Mouse (Mus musculus): ENCODE results near the gene Dusp3. TPM values are rescaled to one million over a fixed set of nuclear protein-coding genes. Genes with fewer than 3 reads are reported as not detected.

Gene Dusp3
- polyA plus RNA-seq (2015; fragmentation: Nextera tagmentation; extraction: Ambion mirVana): 78.2 and 80.0 TPM in 2 replicates

DNA sequence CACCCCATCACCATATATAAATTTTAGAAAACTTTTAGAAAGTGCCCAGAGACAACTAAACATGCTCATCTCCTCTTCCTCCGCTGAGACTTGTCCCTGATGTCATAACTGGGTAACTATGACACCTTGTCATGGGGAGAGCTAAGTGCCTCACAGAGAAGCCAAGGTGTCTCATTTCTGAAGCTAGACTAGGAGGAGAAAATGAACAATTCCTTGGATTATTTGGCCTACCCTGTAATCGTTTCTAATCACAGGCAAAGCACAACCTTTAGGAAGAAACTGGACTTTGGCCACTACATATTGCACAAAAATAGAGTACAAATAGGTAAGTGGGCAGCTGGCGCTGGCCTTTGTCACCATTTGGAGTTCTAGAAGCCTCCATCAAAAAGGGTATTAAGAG is at the start of gene Dusp3:
TSS of gene Dusp3 (minus strand) at position 101 of the 400 bp plus-strand sequence.
- H3K4me2 ChIP-seq (replicated peaks; ENCODE audit: low read depth, low read length): no peak within 1 kb of the TSS; the same call in 1 of the 2 replicates
- no peaks in the 10 kb centered on the region for H3K4me1 ChIP-seq (ENCODE audit: insufficient read depth, low read depth, low read length)
- 0 out of 2 replicates have a peak, but pooled peaks cover 4% of the 10 kb centered on the region for H3K27me3 ChIP-seq (replicated peaks; ENCODE audit: insufficient read depth, low read length)
- no peaks in the 10 kb centered on the region for H3K9me3 ChIP-seq (ENCODE audit: low read length)
- ATAC-seq (no peak), DNase-seq (ENCODE audit: low spot score) (no peak)
- 84% methylated on average over 3 of the region's 3 CpGs for WGBS
- H3K27ac ChIP-seq (ENCODE audit: low read length): no peak within 1 kb of the TSS
- no peak for TF ChIP-seq CTCF (IDR thresholded peaks at IDR 0.05)
- no peak for TF ChIP-seq EP300 (IDR thresholded peaks at IDR 0.05)
- H3K4me3 ChIP-seq (ENCODE audit: low read depth, low read length): no peak within 1 kb of the TSS
- H3K36me3 ChIP-seq (ENCODE audit: insufficient read depth, low read length): no peaks in the 10 kb centered on the region
- H3K9ac ChIP-seq (replicated peaks; ENCODE audit: low read depth): no peak within 1 kb of the TSS

DNA sequence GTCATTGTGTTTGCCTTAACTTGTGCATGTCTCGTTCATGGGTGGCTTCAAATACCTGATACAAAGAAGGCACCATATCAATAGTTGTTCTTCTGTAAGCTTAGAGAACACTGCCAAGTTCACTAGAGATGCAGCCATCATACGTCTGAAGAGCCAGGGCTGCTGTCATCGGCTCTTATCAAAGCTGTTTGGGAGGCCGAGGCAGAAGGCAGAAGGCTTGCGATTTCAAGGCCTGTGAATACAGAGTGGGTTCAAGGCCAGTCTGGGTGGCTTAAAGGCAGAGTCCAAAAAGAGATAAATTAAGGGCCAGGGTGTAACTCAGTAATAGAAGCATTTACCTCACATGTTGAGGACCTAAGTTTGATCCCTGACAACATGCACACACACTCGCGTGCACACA is 49.5 kb upstream of the Dusp3 start:
- H3K4me2 ChIP-seq (replicated peaks; ENCODE audit: low read depth, low read length): no peak overlapping the region
- no peak overlapping the region for H3K4me3 ChIP-seq (ENCODE audit: low read depth, low read length)
- ATAC-seq (no peak), DNase-seq (ENCODE audit: low spot score) (no peak)
- no peak overlapping the region for H3K27ac ChIP-seq (ENCODE audit: low read length)
- H3K27me3 ChIP-seq (replicated peaks; ENCODE audit: insufficient read depth, low read length): no peaks in the 10 kb centered on the region
- no peaks in the 10 kb centered on the region for H3K9me3 ChIP-seq (ENCODE audit: low read length)
- no peaks in the 10 kb centered on the region for H3K36me3 ChIP-seq (ENCODE audit: insufficient read depth, low read length)
- no peak overlapping the region for H3K9ac ChIP-seq (replicated peaks; ENCODE audit: low read depth)
- 71% methylated on average over 7 of the region's 7 CpGs for WGBS
- TF ChIP-seq EP300 (IDR thresholded peaks at IDR 0.05) (no peak), CTCF (IDR thresholded peaks at IDR 0.05) (no peak)
- no peaks in the 10 kb centered on the region for H3K4me1 ChIP-seq (ENCODE audit: insufficient read depth, low read depth, low read length)

DNA sequence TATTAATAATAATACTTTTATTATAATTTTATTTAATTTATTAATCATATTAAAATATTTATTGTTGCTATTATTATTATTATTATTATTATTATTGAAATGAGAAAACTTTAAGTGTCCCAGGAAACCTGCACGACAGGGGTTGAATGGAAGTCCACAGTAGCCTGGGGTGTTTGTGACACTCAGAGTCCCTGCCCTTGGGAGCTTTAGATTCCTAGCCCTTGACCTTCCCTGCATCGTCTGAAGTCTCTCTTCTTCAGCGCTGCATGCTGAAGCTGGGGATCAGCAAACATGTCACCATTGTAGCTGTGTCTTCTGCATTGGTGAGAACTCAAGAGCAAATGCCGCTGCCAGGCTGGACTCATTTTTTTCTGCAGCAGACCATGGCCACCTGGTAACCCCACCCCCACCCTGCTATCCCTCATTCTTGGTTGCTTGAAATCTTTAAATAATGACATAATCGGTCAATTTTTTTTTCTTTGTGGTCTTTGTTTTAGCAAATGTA is 48.7 kb upstream of the Dusp3 start:
- H3K9me3 ChIP-seq (ENCODE audit: low read length): no peaks in the 10 kb centered on the region
- WGBS: 61% methylated on average over 5 of the region's 5 CpGs
- H3K36me3 ChIP-seq (ENCODE audit: insufficient read depth, low read length): no peaks in the 10 kb centered on the region
- H3K27ac ChIP-seq (ENCODE audit: low read length): no peak overlapping the region
- H3K4me1 ChIP-seq (ENCODE audit: insufficient read depth, low read depth, low read length): no peaks in the 10 kb centered on the region
- no peak for TF ChIP-seq CTCF (IDR thresholded peaks at IDR 0.05)
- TF ChIP-seq EP300 (IDR thresholded peaks at IDR 0.05): no peak
- H3K9ac ChIP-seq (replicated peaks; ENCODE audit: low read depth): no peak overlapping the region
- no peak overlapping the region for H3K4me2 ChIP-seq (replicated peaks; ENCODE audit: low read depth, low read length)
- H3K4me3 ChIP-seq (ENCODE audit: low read depth, low read length): no peak overlapping the region
- ATAC-seq (no peak), DNase-seq (ENCODE audit: low spot score) (no peak)
- H3K27me3 ChIP-seq (replicated peaks; ENCODE audit: insufficient read depth, low read length): no peaks in the 10 kb centered on the region

DNA sequence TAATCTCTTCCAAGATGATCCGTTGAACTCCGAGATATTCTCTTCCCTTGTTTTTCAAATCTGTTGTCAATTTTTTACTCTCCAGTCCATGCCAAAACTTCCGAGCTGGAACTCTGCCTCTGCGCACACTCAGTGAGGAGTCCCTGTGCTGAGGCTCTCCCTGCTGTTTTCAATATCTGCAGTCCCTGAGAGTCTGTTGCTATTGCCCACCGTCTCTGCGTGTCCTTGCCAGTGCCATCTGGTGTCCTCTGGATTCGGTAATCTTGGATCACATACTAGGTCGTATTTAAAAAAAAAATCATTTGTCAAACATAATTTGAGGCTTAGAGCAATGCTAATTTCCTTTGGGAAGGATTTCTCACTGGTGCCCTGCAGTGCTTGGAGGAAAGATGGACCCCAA is 48.1 kb upstream of the Dusp3 start:
- TF ChIP-seq CTCF (IDR thresholded peaks at IDR 0.05): no peak
- TF ChIP-seq EP300 (IDR thresholded peaks at IDR 0.05): no peak
- DNase-seq (ENCODE audit: low spot score): no peak
- ATAC-seq: no peak

DNA sequence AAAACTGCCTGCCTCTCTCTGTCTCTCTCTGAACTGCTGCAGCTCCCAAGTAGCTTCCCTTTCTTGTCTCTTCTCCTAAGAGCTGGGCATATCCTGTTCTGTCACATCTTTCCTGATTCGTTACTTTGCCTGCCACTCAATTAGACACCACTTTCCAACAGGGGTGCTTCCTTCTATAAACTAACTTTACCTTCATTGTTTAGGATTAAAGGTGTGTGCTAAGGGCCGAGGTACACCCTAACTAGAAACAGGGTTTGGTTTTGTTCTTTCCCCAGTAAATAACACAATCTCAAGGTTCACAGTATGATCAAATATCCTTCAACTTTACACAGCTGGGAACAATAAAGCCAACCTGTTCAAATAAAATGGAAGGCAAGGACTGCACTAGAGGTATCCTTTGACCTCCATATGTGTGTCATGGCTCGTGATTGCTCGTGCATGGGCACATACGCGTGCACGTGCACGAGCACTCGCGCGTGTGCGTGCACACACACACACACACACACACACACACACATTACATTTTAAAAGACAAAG is 46.3 kb upstream of the Dusp3 start:
- DNase-seq (ENCODE audit: low spot score): no peak
- H3K9ac ChIP-seq (replicated peaks; ENCODE audit: low read depth): no peak overlapping the region
- no peak overlapping the region for H3K4me3 ChIP-seq (ENCODE audit: low read depth, low read length)
- no peaks in the 10 kb centered on the region for H3K36me3 ChIP-seq (ENCODE audit: insufficient read depth, low read length)
- no peak overlapping the region for H3K4me2 ChIP-seq (replicated peaks; ENCODE audit: low read depth, low read length)
- H3K4me1 ChIP-seq (ENCODE audit: insufficient read depth, low read depth, low read length): no peaks in the 10 kb centered on the region
- ATAC-seq: no peak
- H3K9me3 ChIP-seq (ENCODE audit: low read length): no peaks in the 10 kb centered on the region
- no peak for TF ChIP-seq CTCF (IDR thresholded peaks at IDR 0.05)
- no peak for TF ChIP-seq EP300 (IDR thresholded peaks at IDR 0.05)
- WGBS: 85% methylated on average over 12 of the region's 12 CpGs
- H3K27me3 ChIP-seq (replicated peaks; ENCODE audit: insufficient read depth, low read length): no peaks in the 10 kb centered on the region
- H3K27ac ChIP-seq (ENCODE audit: low read length): no peak overlapping the region

More for the DNA sequence above, 48.1 kb upstream of the Dusp3 start:
- Histone ChIP-seq H3K4me2 (replicated peaks; ENCODE audit: low read depth, low read length) (no peak overlapping the region), H3K4me1 (ENCODE audit: insufficient read depth, low read depth, low read length) (no peaks in the 10 kb centered on the region), H3K27ac (ENCODE audit: low read length) (no peak overlapping the region), H3K27me3 (replicated peaks; ENCODE audit: insufficient read depth, low read length) (no peaks in the 10 kb centered on the region), H3K9ac (replicated peaks; ENCODE audit: low read depth) (no peak overlapping the region), H3K4me3 (ENCODE audit: low read depth, low read length) (no peak overlapping the region), H3K9me3 (ENCODE audit: low read length) (no peaks in the 10 kb centered on the region), H3K36me3 (ENCODE audit: insufficient read depth, low read length) (no peaks in the 10 kb centered on the region)
- WGBS: 66% methylated on average over 8 of the region's 8 CpGs

DNA sequence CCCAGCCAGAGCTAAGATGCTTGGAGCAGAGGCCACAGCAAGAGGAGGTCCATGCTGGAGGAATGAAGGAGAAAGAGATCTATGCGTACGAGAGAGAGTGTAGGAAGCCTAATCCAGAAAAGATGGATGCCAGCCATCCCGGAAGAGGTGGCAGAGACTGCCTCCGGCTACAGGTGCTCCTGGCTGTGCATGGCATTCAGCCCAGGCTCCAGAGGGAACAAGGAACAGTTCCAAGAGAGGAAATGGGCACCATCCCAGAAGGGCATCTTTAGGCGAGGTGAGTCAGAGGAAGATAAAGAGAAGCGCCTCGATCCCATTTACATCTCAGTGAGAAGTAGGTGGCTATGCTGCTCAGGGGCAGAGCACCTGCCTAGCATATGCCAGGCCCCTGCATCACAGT is 44.3 kb upstream of the Dusp3 start:
- DNase-seq (ENCODE audit: low spot score) (no peak), ATAC-seq (no peak)
- Histone ChIP-seq H3K27me3 (replicated peaks; ENCODE audit: insufficient read depth, low read length) (no peaks in the 10 kb centered on the region), H3K36me3 (ENCODE audit: insufficient read depth, low read length) (no peaks in the 10 kb centered on the region), H3K27ac (ENCODE audit: low read length) (no peak overlapping the region), H3K4me3 (ENCODE audit: low read depth, low read length) (no peak overlapping the region), H3K9ac (replicated peaks; ENCODE audit: low read depth) (no peak overlapping the region), H3K4me1 (ENCODE audit: insufficient read depth, low read depth, low read length) (no peaks in the 10 kb centered on the region), H3K4me2 (replicated peaks; ENCODE audit: low read depth, low read length) (no peak overlapping the region), H3K9me3 (ENCODE audit: low read length) (no peaks in the 10 kb centered on the region)
- TF ChIP-seq EP300 (IDR thresholded peaks at IDR 0.05) (no peak), CTCF (IDR thresholded peaks at IDR 0.05) (no peak)
- WGBS: 61% methylated on average over 7 of the region's 7 CpGs
